Mouse (Mus musculus): Measurements from ENCODE around the gene Gm14410. TPM values are rescaled to one million over a fixed set of nuclear protein-coding genes. Genes with fewer than 3 reads are reported as not detected.

Gene Gm14410
- not detected in 2 replicates for polyA plus RNA-seq (2012; rRNA removed)

DNA sequence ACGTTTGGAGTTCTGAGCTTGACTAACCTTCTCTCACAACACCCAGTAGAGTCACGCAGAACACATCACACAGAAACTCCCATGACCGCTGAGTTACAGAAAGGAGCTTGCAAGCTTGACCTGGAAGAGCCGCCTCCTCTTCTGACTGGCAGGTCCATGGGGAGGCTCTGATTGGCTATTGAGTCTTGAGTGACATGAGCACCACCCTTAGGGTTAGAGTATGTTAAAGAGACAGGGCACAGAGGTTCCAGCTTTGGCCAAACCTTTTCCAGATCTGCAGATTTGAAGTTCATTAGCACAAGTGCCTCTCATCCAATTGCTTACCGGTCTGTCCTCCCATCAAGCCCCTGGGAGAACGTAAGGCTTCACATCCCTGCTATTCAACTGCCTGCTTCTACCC lies at the start of gene Gm14410:
Gm14410 (minus strand) TSS at position 81 of the 400 bp plus-strand sequence.

Other genes starting within 250 kb of the Gm14410 start
- 0.17 TPM in 1 of 2 replicates, not detected in the other for gene Gm14419, start 205.5 kb downstream of the Gm14410 start, polyA plus RNA-seq (2012; rRNA removed)
- gene Gm14401, start 132.1 kb downstream of the Gm14410 start, polyA plus RNA-seq (2012; rRNA removed), result not detected in 2 replicates
- not detected in 2 replicates for gene Gm14409, start 60.6 kb upstream of the Gm14410 start, polyA plus RNA-seq (2012; rRNA removed)
- gene Gm14412, start 117.9 kb upstream of the Gm14410 start, polyA plus RNA-seq (2012; rRNA removed), result not detected in 2 replicates
- 0.22 TPM in 1 of 2 replicates, not detected in the other for gene Gm14418, start 191.9 kb upstream of the Gm14410 start, polyA plus RNA-seq (2012; rRNA removed)